Mouse (Mus musculus): ENCODE measurements at regions not wholly inside any gene's neighbourhood (a gene's known extent, or its start where the extent isn't known, plus 50 kb on each side); places are given as distances from the start of the nearest gene placed in this dataset.

- TF ChIP-seq POLR2A (IDR thresholded peaks at IDR 0.05; ENCODE audit: insufficient read length, low read depth) = no peak
- no peak for TF ChIP-seq REST (IDR thresholded peaks at IDR 0.05; ENCODE audit: insufficient read depth, insufficient read length)
- no peak for TF ChIP-seq E2F4 (IDR thresholded peaks at IDR 0.05; ENCODE audit: insufficient read depth)
- no peak for TF ChIP-seq USF1 (IDR thresholded peaks at IDR 0.05; ENCODE audit: low read depth)
- no peak for TF ChIP-seq POLR2AphosphoS2 (IDR thresholded peaks at IDR 0.05; ENCODE audit: insufficient read length, low read depth)
- TF ChIP-seq MYOD1 (IDR thresholded peaks at IDR 0.05; ENCODE audit: control insufficient read depth in 1 of 3, insufficient read length in 2 of 3, low read depth in 2 of 3) = no peak
- TF ChIP-seq MAX (IDR thresholded peaks at IDR 0.05; ENCODE audit: low read depth) = no peak
- TF ChIP-seq TCF3 (IDR thresholded peaks at IDR 0.05; ENCODE audit: insufficient read length, low read depth) = no peak
- TF ChIP-seq MYOG (IDR thresholded peaks at IDR 0.05; ENCODE audit: control insufficient read depth in 1 of 3, insufficient read depth in 1 of 3, insufficient read length in 2 of 3, low read depth in 2 of 3) = no peak
- TF ChIP-seq SRF (IDR thresholded peaks at IDR 0.05; ENCODE audit: control insufficient read depth, insufficient read length, low read depth) = no peak
- TF ChIP-seq TCF12 (IDR thresholded peaks at IDR 0.05; ENCODE audit: insufficient read depth, poor library complexity, severe bottlenecking) = no peak
Observed at GRCm38 (mm10) chr14:104702283-104702893, 179.9 kb upstream of the Rnf219 start.

Data from myocyte (in vitro differentiated cells).